Comparison of ENCODE assay signal across 12 mouse cellular contexts in the genomic region with DNA sequence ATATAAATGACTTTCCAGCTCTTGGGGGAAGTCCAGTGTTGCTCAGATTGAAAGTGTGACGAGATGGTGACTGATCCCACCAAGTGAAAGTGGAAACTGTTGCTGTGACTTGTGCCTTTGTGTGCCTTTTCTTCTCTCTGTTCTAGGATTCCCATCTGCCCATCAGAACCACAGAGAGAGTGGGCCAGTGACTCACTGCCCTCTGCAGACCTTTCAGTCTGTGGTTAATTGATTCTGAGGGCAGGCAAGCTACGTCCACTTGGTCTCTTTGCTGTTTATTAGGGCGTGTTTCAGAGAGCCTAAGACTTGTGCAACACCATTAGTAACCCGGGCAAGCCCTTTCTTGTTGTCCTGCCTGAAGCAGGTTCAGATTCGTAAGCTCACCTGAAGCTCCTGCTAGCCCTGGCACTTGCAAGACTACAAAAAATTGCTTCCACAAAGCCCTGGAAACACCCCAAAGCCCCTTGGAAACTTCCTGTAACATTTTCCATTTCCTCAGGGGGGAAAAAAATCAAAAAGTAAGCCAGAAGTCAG. TPM values are rescaled to one million over a fixed set of nuclear protein-coding genes. Genes with fewer than 3 reads are reported as not detected.
A peak's percentile ranks its signal among the peaks of the same experiment; 100 is the strongest.
DNase-seq lines count a peak whose midpoint lies in the region; ATAC-seq and TF ChIP-seq lines count a peak whose summit lies in the region.
"Had no signal": no experiment of that assay in that cellular context is flagged by ENCODE, and none has a peak within 500 bp of the region (broad histone marks: within the 10 kb centered on the region; RNA-seq: fewer than 3 reads in every experiment).

No protein-coding gene starts in this region.

- DNase-seq in lung, adult 18-20 months, result peak; percentile 32 to 56
- no peak for DNase-seq in lung, postnatal 4 days
- DNase-seq in Muller cell, postnatal 12 days (ENCODE audit: inconsistent ontology term), result peak; percentile 72
- peak; percentile 79 for DNase-seq in fibroblast of lung, adult 2 months (ENCODE audit: low read depth)
- no peak for DNase-seq in spleen, postnatal 10 days (ENCODE audit: low spot score in 2 of 2)
- DNase-seq in gastrocnemius, postnatal 25 days, result no peak
- DNase-seq in forebrain, embryonic 14.5 days (ENCODE audit: low spot score), result no peak
- DNase-seq: cerebellum, postnatal 14 days; kidney, postnatal 25 days; right cerebral cortex, postnatal 25 days had no signal

- H3K4me1 ChIP-seq in small intestine, adult 2 months (ENCODE audit: control insufficient read depth, insufficient read depth, insufficient read length, low read length), result 0 out of 2 replicates have a peak, but pooled peaks cover 4% of the 10 kb centered on the region
- H3K4me1 ChIP-seq in forebrain, embryonic 14.5 days (ENCODE audit: control insufficient read depth, insufficient read depth, low read length), result no peaks in the 10 kb centered on the region
- H3K4me1 ChIP-seq: hindbrain, embryonic 12.5 days had no signal

- no peaks in the 10 kb centered on the region for H3K27me3 ChIP-seq in small intestine, adult 2 months (ENCODE audit: control insufficient read depth, insufficient read depth, low read length)
- no peaks in the 10 kb centered on the region for H3K27me3 ChIP-seq in forebrain, embryonic 14.5 days (replicated peaks; ENCODE audit: control insufficient read depth, insufficient read depth, low read length)
- H3K27me3 ChIP-seq: hindbrain, embryonic 12.5 days had no signal

- ATAC-seq in forebrain, embryonic 14.5 days, result no peak

- H3K36me3 ChIP-seq in small intestine, adult 2 months (ENCODE audit: control insufficient read depth, insufficient read depth, low read length), result peaks cover 3% of the 10 kb centered on the region
- no peaks in the 10 kb centered on the region for H3K36me3 ChIP-seq in forebrain, embryonic 14.5 days (ENCODE audit: control insufficient read depth, insufficient read depth, low read length)
- H3K36me3 ChIP-seq: hindbrain, embryonic 12.5 days had no signal

- H3K9me3 ChIP-seq in forebrain, embryonic 14.5 days (replicated peaks; ENCODE audit: control insufficient read depth, low read length), result no peaks in the 10 kb centered on the region
- H3K9me3 ChIP-seq: hindbrain, embryonic 12.5 days had no signal

- TF ChIP-seq CTCF in small intestine, adult 2 months (IDR thresholded peaks at IDR 0.05; ENCODE audit: extremely low read depth, insufficient read length, insufficient replicate concordance, low read depth, low read length), result no peak

- peak overlapping the region; percentile 35 for H3K27ac ChIP-seq in small intestine, adult 2 months (ENCODE audit: insufficient read depth, low read depth, low read length)
- H3K27ac ChIP-seq in forebrain, embryonic 14.5 days (ENCODE audit: low read depth, low read length), result no peak overlapping the region
- H3K27ac ChIP-seq: hindbrain, embryonic 12.5 days had no signal

- H3K4me2 ChIP-seq in forebrain, embryonic 14.5 days (ENCODE audit: low read length), result no peak overlapping the region
- H3K4me2 ChIP-seq: hindbrain, embryonic 12.5 days had no signal

- 59% methylated on average over 5 of the region's 5 CpGs for WGBS in small intestine, adult 2 months
- 68% methylated on average over 5 of the region's 5 CpGs for WGBS in forebrain, embryonic 14.5 days

- no peak for TF ChIP-seq POLR2A in small intestine, adult 2 months (IDR thresholded peaks at IDR 0.05; ENCODE audit: low read depth, low read length)

- no peak overlapping the region for H3K4me3 ChIP-seq in small intestine, adult 2 months (ENCODE audit: low read depth, low read length)
- H3K4me3 ChIP-seq in forebrain, embryonic 14.5 days (ENCODE audit: low read depth, low read length), result no peak overlapping the region
- H3K4me3 ChIP-seq: hindbrain, embryonic 12.5 days had no signal

- no peak overlapping the region for H3K9ac ChIP-seq in forebrain, embryonic 14.5 days (ENCODE audit: low read length)
- H3K9ac ChIP-seq: hindbrain, embryonic 12.5 days had no signal

RNA-seq across cellular contexts. Expression of a gene that starts 52.5 kb away (rescaled TPM):
- 1.2 and 1.8 TPM in 2 replicates for polyA plus RNA-seq in small intestine, adult 2 months (2012; rRNA removed)
- 1 to 10 TPM; 5.5 to 5.9 TPM for total RNA-seq in gastrocnemius, postnatal 25 days (2021)
- polyA plus RNA-seq in forebrain, embryonic 14.5 days (2014; fragmentation: Nextera tagmentation; extraction: Ambion mirVana), result 8.7 and 13.3 TPM in 2 replicates

Comparison
In these comparisons a context has a peak if more than half of its experiments do, and no peak if none do; other contexts are left out.
1. DNase-seq: peak in lung, adult 18-20 months (2 of 2), Muller cell, postnatal 12 days (single experiment) and fibroblast of lung, adult 2 months (single experiment); none in lung, postnatal 4 days (0 of 2), spleen, postnatal 10 days (0 of 2), gastrocnemius, postnatal 25 days (single experiment) and forebrain, embryonic 14.5 days (single experiment).